Mouse (Mus musculus) liver, embryonic 14.5 days (tissue): ENCODE measurements around the gene Gm12184. TPM values are rescaled to one million over a fixed set of nuclear protein-coding genes. Genes with fewer than 3 reads are reported as not detected.
A peak's percentile ranks its signal among the peaks of the same experiment; 100 is the strongest.
"Not testable (repeated sequence)": the region's sequence is repeated elsewhere in the genome, so short reads cannot be mapped to it uniquely, and the experiment has no call there.

Experiments used
- ATAC-seq: fragments of 200-750 bp; cut with Nextera tagmentation; 2 replicates; pipeline ENCODE4 v1.8.0; 2017; ENCODE audit warnings: moderate number of reproducible peaks, mild to moderate bottlenecking, moderate library complexity; ENCODE audit not compliant: insufficient read depth
- DNase-seq, 3 experiments: peaks; one replicate each; pipeline ENCODE4 v3.0.0-alpha.2; 2012 to 2013; ENCODE audit warnings: low read depth in 3 of 3, low spot score in 3 of 3
- H3K27ac ChIP-seq: fragments of 300-500 bp; sonication (generic); 2 replicates; pipeline ENCODE4 v1.5.1; 2014; ENCODE audit warnings: moderate library complexity, mild to moderate bottlenecking, control low read depth, inconsistent platforms
- H3K27me3 ChIP-seq: fragments of 300-500 bp; sonication (generic); 2 replicates; pipeline ENCODE4 v1.6.1; 2014; ENCODE audit warnings: mild to moderate bottlenecking, low read length, moderate library complexity; ENCODE audit not compliant: control insufficient read depth, insufficient read depth
- H3K36me3 ChIP-seq: fragments of 300-500 bp; sonication (generic); replicated peaks from 2 replicates; pipeline ENCODE4 v1.6.1; 2014; ENCODE audit warnings: low read depth; ENCODE audit not compliant: control insufficient read depth, insufficient read depth
- H3K4me1 ChIP-seq, 2 experiments: fragments of 200-500 bp in 1 of 2; fragments of 300-500 bp in 1 of 2; sonication (generic) in 1 of 2; replicated peaks; 2 replicates each; pipeline ENCODE4 v1.6.1; 2012 to 2014; ENCODE audit warnings: antibody characterized with exemption in 1 of 2, inconsistent platforms in 1 of 2, low read length in 1 of 2; ENCODE audit not compliant: control insufficient read depth in 2 of 2, insufficient read depth in 2 of 2
- H3K4me2 ChIP-seq: fragments of 300-500 bp; sonication (generic); 2 replicates; pipeline ENCODE4 v1.6.1; 2014; ENCODE audit warnings: low read depth, mild to moderate bottlenecking, control low read depth, moderate library complexity
- H3K4me3 ChIP-seq, 2 experiments: fragments of 200-500 bp in 1 of 2; fragments of 300-500 bp in 1 of 2; sonication (generic) in 1 of 2; 2 replicates each; pipeline ENCODE4 v1.5.1; 2012 to 2014; ENCODE audit warnings: low read depth in 2 of 2, low read length in 2 of 2, mild to moderate bottlenecking in 2 of 2, control low read depth in 1 of 2, inconsistent platforms in 1 of 2, moderate library complexity in 1 of 2; ENCODE audit not compliant: insufficient read depth in 1 of 2
- H3K9ac ChIP-seq: fragments of 300-500 bp; sonication (generic); replicated peaks from 2 replicates; pipeline ENCODE4 v1.6.1; 2014; ENCODE audit warnings: mild to moderate bottlenecking, control low read depth, moderate library complexity
- H3K9me3 ChIP-seq: fragments of 300-500 bp; sonication (generic); 2 replicates; pipeline ENCODE4 v1.6.1; 2016; ENCODE audit warnings: low read length, mixed read lengths; ENCODE audit not compliant: control insufficient read depth
- CTCF ChIP-seq: IDR thresholded peaks from 2 replicates; pipeline ENCODE4 v1.5.1; 2016; ENCODE audit warnings: antibody characterized with exemption, low read depth, control low read depth
- EP300 ChIP-seq: IDR thresholded peaks from 2 replicates; pipeline ENCODE4 v1.6.1; 2016; ENCODE audit warnings: antibody characterized with exemption, low read depth
- WGBS: fragments of 180-500 bp; shearing (Covaris S2); extraction: QIAGEN DNeasy Blood & Tissue Kit; methylation state at CpG from one replicate; pipeline ENCODE4 v1.1.7; 2014; ENCODE audit not compliant: insufficient replicate concordance; 5-methylcytosine and 5-hydroxymethylcytosine counted together
- polyA plus RNA-seq, 2 experiments: library from polyadenylated mRNA; depleted of rRNA in 1 of 2; stranded (reverse) in 1 of 2; unstranded in 1 of 2; fragments of >200 nt; fragmentation: Nextera tagmentation in 1 of 2; extraction: Ambion mirVana in 1 of 2; gene quantifications; 2 replicates each; pipeline versions ENCODE4 v1.2.1 to v1.2.3; 2012 to 2014

The Gm12184 gene
- polyA plus RNA-seq, 2 experiments: 1.6 to 12.4 TPM

DNA sequence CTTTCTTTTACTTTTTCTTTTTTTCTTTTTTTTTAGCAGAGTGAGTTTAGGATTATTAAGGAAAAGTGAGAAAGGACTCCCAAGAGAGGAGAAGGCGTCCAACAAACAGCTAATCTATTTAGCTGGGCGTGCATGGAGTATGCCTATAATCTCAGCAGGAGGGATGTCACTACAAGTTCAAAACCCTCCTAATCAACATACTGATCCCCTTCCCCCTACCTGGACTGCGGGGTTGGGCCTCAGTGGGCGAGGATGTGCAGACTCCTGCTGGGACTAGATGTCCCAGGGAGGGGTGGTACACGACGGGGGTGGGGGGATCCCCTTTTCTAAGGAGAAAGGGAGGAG lies 269 bp upstream of the Gm12184 start:
- Histone ChIP-seq H3K4me2 (peak overlapping the region; percentile 83), H3K4me1 (peaks cover 9 to 18% of the 10 kb centered on the region in 2 experiments), H3K4me3 (peak overlapping the region; percentile 55 to 59), H3K36me3 (no peaks in the 10 kb centered on the region), H3K27ac (no peak overlapping the region), H3K9ac (peak overlapping the region; percentile 48), H3K27me3 (peaks cover 15% of the 10 kb centered on the region), H3K9me3 (no peaks in the 10 kb centered on the region)
- 5% methylated on average over 6 of the region's 6 CpGs for WGBS
- no peak for DNase-seq
- TF ChIP-seq EP300: no peak
- no peak for TF ChIP-seq CTCF
- ATAC-seq: no peak

DNA sequence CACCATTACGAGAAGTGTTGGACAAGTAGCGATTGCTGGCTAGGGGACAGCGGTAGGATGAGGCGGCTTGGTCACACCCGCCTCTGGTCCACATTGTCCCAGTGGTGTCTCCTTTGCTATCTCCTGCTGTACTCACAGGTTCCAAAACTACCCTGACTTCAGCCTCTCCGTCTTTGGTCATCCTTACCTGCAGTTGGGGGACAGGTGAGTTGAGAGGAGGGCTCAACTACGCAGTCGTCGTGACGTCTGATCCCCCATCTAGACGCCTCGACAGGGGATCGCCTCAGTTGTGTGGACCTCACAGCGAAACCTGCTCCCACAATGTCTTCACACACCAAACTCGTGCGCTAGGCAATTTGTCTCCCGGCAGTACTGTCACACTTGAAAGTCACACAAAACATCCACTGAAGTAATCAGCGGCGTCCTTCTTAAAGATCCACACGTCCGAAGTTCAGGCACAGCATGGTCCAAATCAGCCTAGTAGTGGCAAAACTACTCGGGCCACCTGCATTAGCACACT lies 2.1 kb downstream of the Gm12184 start:
- ATAC-seq (no peak), DNase-seq (no peak)
- no peak overlapping the region for H3K27ac ChIP-seq
- peak overlapping the region; percentile 34 to 65 for H3K4me3 ChIP-seq
- peaks cover 15% of the 10 kb centered on the region for H3K27me3 ChIP-seq
- no peaks in the 10 kb centered on the region for H3K36me3 ChIP-seq
- TF ChIP-seq CTCF (no peak), EP300 (no peak)
- 7% methylated on average over 21 of the region's 22 CpGs for WGBS
- no peaks in the 10 kb centered on the region for H3K9me3 ChIP-seq
- peak overlapping the region; percentile 62 for H3K4me2 ChIP-seq
- H3K4me1 ChIP-seq: peaks cover 9 to 18% of the 10 kb centered on the region in 2 experiments
- 0 out of 2 replicates have a peak overlapping the region, but pooled peaks have one; percentile 14 for H3K9ac ChIP-seq

- Histone ChIP-seq H3K4me2 (peak overlapping the region; percentile 62), H3K36me3 (no peaks in the 10 kb centered on the region), H3K27me3 (peaks cover 15% of the 10 kb centered on the region), H3K27ac (no peak overlapping the region), H3K9ac (0 out of 2 replicates have a peak overlapping the region, but pooled peaks have one; percentile 10), H3K4me3 (peak overlapping the region; percentile 34 to 65), H3K9me3 (no peaks in the 10 kb centered on the region), H3K4me1 (peaks cover 9 to 21% of the 10 kb centered on the region in 2 experiments)
- WGBS: under 1% methylated on average over 15 of the region's 15 CpGs
- peak; percentile 75 to 79 (median 77) for DNase-seq
- TF ChIP-seq EP300 (no peak), CTCF (no peak; the same call in 1 of the 2 replicates)
- peak; percentile 72 for ATAC-seq
Observed at GRCm38 (mm10) chr11:48823536-48823972, 2.9 kb downstream of the Gm12184 start.

GRCm38 (mm10) chr11:48822768-48823512 lies 3.5 kb downstream of the Gm12184 start:
- ATAC-seq (no peak), DNase-seq (no peak)
- Histone ChIP-seq H3K4me2 (peak overlapping the region; percentile 62), H3K9ac (0 out of 2 replicates have a peak overlapping the region, but pooled peaks have one; percentile 10), H3K4me1 (peaks cover 9 to 22% of the 10 kb centered on the region in 2 experiments), H3K27me3 (peaks cover 15% of the 10 kb centered on the region), H3K27ac (no peak overlapping the region), H3K9me3 (no peaks in the 10 kb centered on the region), H3K36me3 (no peaks in the 10 kb centered on the region), H3K4me3 (peak overlapping the region; percentile 31 to 34)
- WGBS: 36% methylated on average over 14 of the region's 14 CpGs
- TF ChIP-seq CTCF: no peak
- TF ChIP-seq EP300: no peak

GRCm38 (mm10) chr11:48821299-48821698 lies 5.2 kb downstream of the Gm12184 start:
- H3K27ac ChIP-seq, H3K4me2 ChIP-seq, ATAC-seq, H3K36me3 ChIP-seq, H3K9ac ChIP-seq, DNase-seq, H3K9me3 ChIP-seq, H3K4me3 ChIP-seq: not testable (repeated sequence)
- Histone ChIP-seq H3K4me1 (peaks cover 4 to 19% of the 10 kb centered on the region in 2 experiments; a peak in 3 of 4 replicates), H3K27me3 (peaks cover 11% of the 10 kb centered on the region)
- 78% methylated on average over 14 of the region's 14 CpGs for WGBS
